Mouse (Mus musculus) ES-E14 (cell line): ENCODE measurements around the gene Klhl30.

ENCODE experiments used
- CHD2 ChIP-seq: IDR thresholded peaks from 2 replicates; pipeline ENCODE4 v1.6.1; 2014; ENCODE audit warnings: mild to moderate bottlenecking, low read depth, low read length, inconsistent platforms
- HCFC1 ChIP-seq: IDR thresholded peaks from 2 replicates; pipeline ENCODE4 v1.6.1; 2012; ENCODE audit warnings: low read length, inconsistent platforms, borderline replicate concordance; ENCODE audit not compliant: insufficient read depth
- MAFK ChIP-seq: IDR thresholded peaks from 2 replicates; pipeline ENCODE4 v1.6.1; 2014; ENCODE audit warnings: mild to moderate bottlenecking, low read depth, low read length, inconsistent platforms; ENCODE audit not compliant: insufficient read depth
- ZC3H11A ChIP-seq: IDR thresholded peaks from 2 replicates; pipeline ENCODE4 v1.6.1; 2012; ENCODE audit warnings: low read depth, mild to moderate bottlenecking, inconsistent platforms, low read length, borderline replicate concordance
- ZNF384 ChIP-seq: IDR thresholded peaks from 2 replicates; pipeline ENCODE4 v1.6.1; 2012; ENCODE audit warnings: low read depth, low read length, inconsistent platforms

- TF ChIP-seq ZNF384, result no peak
- no peak for TF ChIP-seq CHD2
- no peak for TF ChIP-seq MAFK
- TF ChIP-seq ZC3H11A, result no peak
- TF ChIP-seq HCFC1, result no peak
Observed at GRCm38 (mm10) chr1:91350841-91351240, at the start of gene Klhl30.
